Mouse (Mus musculus): Measurements from ENCODE around the gene Srp9. TPM values are rescaled to one million over a fixed set of nuclear protein-coding genes. Genes with fewer than 3 reads are reported as not detected.

The Srp9 gene
- 125 and 128 TPM in 2 replicates for polyA plus RNA-seq (2015; fragmentation: Nextera tagmentation; extraction: Ambion mirVana)

- ATAC-seq (replicated peaks) = peak; percentile 99
- peak within 1 kb of the TSS; percentile 79 for H3K27ac ChIP-seq
- no peaks in the 10 kb centered on the region for H3K27me3 ChIP-seq (replicated peaks)
- H3K9ac ChIP-seq = peak within 1 kb of the TSS; percentile 65
- peaks cover 29% of the 10 kb centered on the region for H3K4me1 ChIP-seq
- peak within 1 kb of the TSS; percentile 88 for H3K4me3 ChIP-seq
- H3K4me2 ChIP-seq = peak within 1 kb of the TSS; percentile 64
- under 1% methylated on average over 37 of the region's 37 CpGs for WGBS
- H3K36me3 ChIP-seq (replicated peaks) = peaks cover 4% of the 10 kb centered on the region; the same call in 1 of the 2 replicates
- no peaks in the 10 kb centered on the region for H3K9me3 ChIP-seq
Measured at GRCm38 (mm10) chr1:182124506-182124905, at the start of gene Srp9. Gene Srp9 (plus strand): TSS chr1:182124737.

GRCm38 (mm10) chr1:182081744-182082419, 42.7 kb upstream of the Srp9 start:
- peak; percentile 45; the same call in 1 of the 2 replicates for ATAC-seq (replicated peaks)
- no peaks in the 10 kb centered on the region for H3K27me3 ChIP-seq (replicated peaks)
- 24% methylated on average over 16 of the region's 16 CpGs for WGBS
- no peak overlapping the region for H3K9ac ChIP-seq
- 0 out of 2 replicates have a peak overlapping the region, but pooled peaks have one; percentile 6 for H3K4me2 ChIP-seq
- H3K36me3 ChIP-seq (replicated peaks) = no peaks in the 10 kb centered on the region
- H3K4me3 ChIP-seq = no peak overlapping the region
- no peak overlapping the region for H3K27ac ChIP-seq
- H3K9me3 ChIP-seq = no peaks in the 10 kb centered on the region
- H3K4me1 ChIP-seq = peaks cover 9% of the 10 kb centered on the region

GRCm38 (mm10) chr1:182083459-182083858, 41.1 kb upstream of the Srp9 start:
- Histone ChIP-seq H3K4me3 (no peak overlapping the region), H3K9ac (no peak overlapping the region), H3K9me3 (no peaks in the 10 kb centered on the region), H3K27me3 (replicated peaks) (no peaks in the 10 kb centered on the region), H3K27ac (no peak overlapping the region), H3K4me2 (no peak overlapping the region), H3K4me1 (peaks cover 13% of the 10 kb centered on the region), H3K36me3 (replicated peaks) (no peaks in the 10 kb centered on the region)
- WGBS = 89% methylated on average over 4 of the region's 4 CpGs
- no peak for ATAC-seq (replicated peaks)

GRCm38 (mm10) chr1:182086759-182087158, 37.8 kb upstream of the Srp9 start:
- peaks cover 36% of the 10 kb centered on the region for H3K4me1 ChIP-seq

GRCm38 (mm10) chr1:182087351-182087750, 37.2 kb upstream of the Srp9 start:
- H3K4me2 ChIP-seq = no peak overlapping the region
- H3K27me3 ChIP-seq (replicated peaks) = no peaks in the 10 kb centered on the region
- no peak overlapping the region for H3K4me3 ChIP-seq
- H3K9me3 ChIP-seq = no peaks in the 10 kb centered on the region
- no peak overlapping the region for H3K9ac ChIP-seq
- peaks cover 30% of the 10 kb centered on the region for H3K4me1 ChIP-seq
- no peaks in the 10 kb centered on the region for H3K36me3 ChIP-seq (replicated peaks)
- H3K27ac ChIP-seq = no peak overlapping the region
- WGBS = 79% methylated on average over 3 of the region's 3 CpGs
- ATAC-seq (replicated peaks) = no peak

More at GRCm38 (mm10) chr1:182086759-182087158, 37.8 kb upstream of the Srp9 start:
- H3K27me3 ChIP-seq (replicated peaks) = no peaks in the 10 kb centered on the region
- no peaks in the 10 kb centered on the region for H3K9me3 ChIP-seq
- H3K4me2 ChIP-seq = no peak overlapping the region
- H3K27ac ChIP-seq = peak overlapping the region; percentile 3; the same call in 1 of the 2 replicates
- peak; percentile 45; the same call in 1 of the 2 replicates for ATAC-seq (replicated peaks)
- H3K36me3 ChIP-seq (replicated peaks) = no peaks in the 10 kb centered on the region
- WGBS = 41% methylated on average over 7 of the region's 7 CpGs
- H3K4me3 ChIP-seq = no peak overlapping the region
- H3K9ac ChIP-seq = no peak overlapping the region

- Histone ChIP-seq H3K27me3 (replicated peaks) (no peaks in the 10 kb centered on the region), H3K9me3 (no peaks in the 10 kb centered on the region), H3K36me3 (replicated peaks) (no peaks in the 10 kb centered on the region), H3K4me2 (no peak overlapping the region), H3K9ac (no peak overlapping the region), H3K27ac (no peak overlapping the region), H3K4me1 (peaks cover 29% of the 10 kb centered on the region), H3K4me3 (no peak overlapping the region)
- ATAC-seq (replicated peaks) = no peak
- WGBS = 90% methylated on average over 14 of the region's 14 CpGs
Measured at GRCm38 (mm10) chr1:182087753-182088633, 36.5 kb upstream of the Srp9 start.

- Histone ChIP-seq H3K4me1 (peaks cover 29% of the 10 kb centered on the region), H3K4me2 (no peak overlapping the region), H3K9me3 (no peaks in the 10 kb centered on the region), H3K27ac (peak overlapping the region; percentile 4; the same call in 1 of the 2 replicates), H3K4me3 (no peak overlapping the region), H3K9ac (no peak overlapping the region), H3K36me3 (replicated peaks) (no peaks in the 10 kb centered on the region), H3K27me3 (replicated peaks) (no peaks in the 10 kb centered on the region)
- WGBS = 37% methylated on average over 14 of the region's 14 CpGs
- peak; percentile 59; the same call in 1 of the 2 replicates for ATAC-seq (replicated peaks)
Measured at GRCm38 (mm10) chr1:182088844-182089418, 35.6 kb upstream of the Srp9 start.

GRCm38 (mm10) chr1:182089600-182090297, 34.8 kb upstream of the Srp9 start:
- peak overlapping the region; percentile 4 for H3K27ac ChIP-seq
- WGBS = 33% methylated on average over 15 of the region's 15 CpGs
- no peak overlapping the region for H3K9ac ChIP-seq
- H3K4me2 ChIP-seq = no peak overlapping the region
- 0 out of 2 replicates have a peak, but pooled peaks have one; percentile 10 for ATAC-seq (replicated peaks)
- H3K27me3 ChIP-seq (replicated peaks) = no peaks in the 10 kb centered on the region
- H3K36me3 ChIP-seq (replicated peaks) = no peaks in the 10 kb centered on the region
- peaks cover 31% of the 10 kb centered on the region for H3K4me1 ChIP-seq
- no peaks in the 10 kb centered on the region for H3K9me3 ChIP-seq
- H3K4me3 ChIP-seq = no peak overlapping the region

- H3K36me3 ChIP-seq (replicated peaks) = no peaks in the 10 kb centered on the region
- H3K4me3 ChIP-seq = no peak overlapping the region
- H3K4me1 ChIP-seq = peaks cover 36% of the 10 kb centered on the region
- no peaks in the 10 kb centered on the region for H3K27me3 ChIP-seq (replicated peaks)
- H3K9me3 ChIP-seq = no peaks in the 10 kb centered on the region
- no peak overlapping the region for H3K4me2 ChIP-seq
- H3K27ac ChIP-seq = peak overlapping the region; percentile 4; the same call in 1 of the 2 replicates
- H3K9ac ChIP-seq = no peak overlapping the region
- peak; percentile 3; the same call in 1 of the 2 replicates for ATAC-seq (replicated peaks)
- WGBS = 17% methylated on average over 5 of the region's 5 CpGs
Measured at GRCm38 (mm10) chr1:182090298-182090677, 34.2 kb upstream of the Srp9 start.

GRCm38 (mm10) chr1:182091261-182091660, 33.3 kb upstream of the Srp9 start:
- no peaks in the 10 kb centered on the region for H3K27me3 ChIP-seq (replicated peaks)
- no peaks in the 10 kb centered on the region for H3K36me3 ChIP-seq (replicated peaks)
- H3K4me1 ChIP-seq = peaks cover 36% of the 10 kb centered on the region
- H3K9ac ChIP-seq = no peak overlapping the region
- WGBS = 63% methylated on average over 7 of the region's 7 CpGs
- H3K4me2 ChIP-seq = no peak overlapping the region
- H3K4me3 ChIP-seq = no peak overlapping the region
- no peak overlapping the region for H3K27ac ChIP-seq
- no peaks in the 10 kb centered on the region for H3K9me3 ChIP-seq
- ATAC-seq (replicated peaks) = no peak

- Histone ChIP-seq H3K4me2 (no peak overlapping the region), H3K36me3 (replicated peaks) (no peaks in the 10 kb centered on the region), H3K9me3 (no peaks in the 10 kb centered on the region), H3K4me3 (no peak overlapping the region), H3K27ac (no peak overlapping the region), H3K9ac (no peak overlapping the region), H3K27me3 (replicated peaks) (no peaks in the 10 kb centered on the region), H3K4me1 (peaks cover 36% of the 10 kb centered on the region)
- ATAC-seq (replicated peaks) = no peak
- 77% methylated on average over 13 of the region's 13 CpGs for WGBS
Measured at GRCm38 (mm10) chr1:182091746-182092412, 32.7 kb upstream of the Srp9 start.
